Mouse (Mus musculus) limb, embryonic 13.5 days (tissue): ENCODE measurements around the gene Wasl. TPM values are rescaled to one million over a fixed set of nuclear protein-coding genes. Genes with fewer than 3 reads are reported as not detected.

Source experiments
- ATAC-seq: fragments of 200-750 bp; cut with Nextera tagmentation; 2 replicates; pipeline ENCODE4 v1.8.0; 2017; ENCODE audit warnings: low read depth, moderate number of reproducible peaks, moderate TSS enrichment; ENCODE audit not compliant: low FRiP score
- H3K27ac ChIP-seq: fragments of 300-500 bp; sonication (generic); 2 replicates; pipeline ENCODE4 v1.5.1; 2015; ENCODE audit warnings: inconsistent platforms, mild to moderate bottlenecking, moderate library complexity
- H3K27me3 ChIP-seq: fragments of 300-500 bp; sonication (generic); 2 replicates; pipeline ENCODE4 v1.6.1; 2015; ENCODE audit warnings: mild to moderate bottlenecking, inconsistent platforms
- H3K36me3 ChIP-seq: fragments of 300-500 bp; sonication (generic); 2 replicates; pipeline ENCODE4 v1.6.1; 2015; ENCODE audit warnings: inconsistent platforms, mild to moderate bottlenecking, moderate library complexity
- H3K4me1 ChIP-seq: fragments of 300-500 bp; sonication (generic); 2 replicates; pipeline ENCODE4 v1.6.1; 2015; ENCODE audit warnings: inconsistent platforms
- H3K4me2 ChIP-seq: fragments of 300-500 bp; sonication (generic); replicated peaks from 2 replicates; pipeline ENCODE4 v1.6.1; 2015; ENCODE audit warnings: inconsistent platforms, mild to moderate bottlenecking, moderate library complexity
- H3K4me3 ChIP-seq: fragments of 300-500 bp; sonication (generic); 2 replicates; pipeline ENCODE4 v1.5.1; 2015; ENCODE audit warnings: moderate library complexity, mild to moderate bottlenecking, inconsistent platforms
- H3K9ac ChIP-seq: fragments of 300-500 bp; sonication (generic); 2 replicates; pipeline ENCODE4 v1.6.1; 2015; ENCODE audit warnings: mild to moderate bottlenecking, inconsistent platforms
- H3K9me3 ChIP-seq: fragments of 300-500 bp; sonication (generic); 2 replicates; pipeline ENCODE4 v1.6.1; 2016; ENCODE audit warnings: inconsistent platforms
- WGBS: fragments of 180-500 bp; shearing (Covaris S2); methylation state at CpG from one replicate; pipeline ENCODE4 v1.1.7; 2015; 5-methylcytosine and 5-hydroxymethylcytosine counted together
- polyA plus RNA-seq: library from polyadenylated mRNA; unstranded; fragments of >200 nt; fragmentation: Nextera tagmentation; extraction: Ambion mirVana; gene quantifications from 2 replicates; pipeline ENCODE4 v1.2.1, GENCODE M21; 2015

The Wasl gene
- polyA plus RNA-seq, 1 experiment from 2014 or later: 71.1 TPM

GRCm38 (mm10) chr6:24570278-24570677, 94.5 kb downstream of the Wasl start:
- Histone ChIP-seq H3K27me3 (no peaks in the 10 kb centered on the region), H3K9ac (no peak overlapping the region), H3K27ac (no peak overlapping the region), H3K4me1 (no peaks in the 10 kb centered on the region), H3K4me2 (no peak overlapping the region), H3K36me3 (no peaks in the 10 kb centered on the region), H3K9me3 (no peaks in the 10 kb centered on the region), H3K4me3 (no peak overlapping the region)
- ATAC-seq: no peak
- 75% methylated on average over 11 of the region's 11 CpGs for WGBS

- no peaks in the 10 kb centered on the region for H3K9me3 ChIP-seq
- H3K4me2 ChIP-seq: no peak overlapping the region
- ATAC-seq: no peak
- no peak overlapping the region for H3K4me3 ChIP-seq
- H3K36me3 ChIP-seq: no peaks in the 10 kb centered on the region
- H3K27ac ChIP-seq: no peak overlapping the region
- 53% methylated on average over 1 of the region's 1 CpGs for WGBS
- H3K4me1 ChIP-seq: no peaks in the 10 kb centered on the region
- H3K27me3 ChIP-seq: no peaks in the 10 kb centered on the region
- no peak overlapping the region for H3K9ac ChIP-seq
Observed at GRCm38 (mm10) chr6:24569711-24570110, 95.1 kb downstream of the Wasl start.

DNA sequence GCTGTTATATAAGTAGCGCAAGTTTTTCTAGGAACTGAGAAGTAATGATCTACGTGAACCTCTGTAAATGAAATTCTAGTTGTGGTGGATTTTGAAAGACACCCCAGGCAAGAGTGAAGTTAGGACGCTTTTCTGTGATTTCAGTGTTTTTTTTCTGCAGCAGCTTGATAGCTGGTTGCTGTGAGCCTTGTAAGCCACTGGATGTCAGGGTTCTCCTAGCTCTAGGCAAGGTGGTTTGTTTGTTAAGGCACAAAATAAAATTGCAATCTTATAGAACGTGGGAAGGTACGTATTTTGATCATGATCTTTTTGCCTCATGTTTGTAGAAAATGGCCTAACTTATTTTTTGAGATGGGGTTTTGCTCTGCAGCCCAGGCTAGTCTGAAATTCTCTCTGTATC, 95.8 kb downstream of the Wasl start:
- Histone ChIP-seq H3K27ac (no peak overlapping the region), H3K4me2 (no peak overlapping the region), H3K4me3 (no peak overlapping the region), H3K9me3 (no peaks in the 10 kb centered on the region), H3K9ac (no peak overlapping the region), H3K27me3 (no peaks in the 10 kb centered on the region), H3K4me1 (no peaks in the 10 kb centered on the region), H3K36me3 (no peaks in the 10 kb centered on the region)
- 84% methylated on average over 5 of the region's 5 CpGs for WGBS
- no peak for ATAC-seq

DNA sequence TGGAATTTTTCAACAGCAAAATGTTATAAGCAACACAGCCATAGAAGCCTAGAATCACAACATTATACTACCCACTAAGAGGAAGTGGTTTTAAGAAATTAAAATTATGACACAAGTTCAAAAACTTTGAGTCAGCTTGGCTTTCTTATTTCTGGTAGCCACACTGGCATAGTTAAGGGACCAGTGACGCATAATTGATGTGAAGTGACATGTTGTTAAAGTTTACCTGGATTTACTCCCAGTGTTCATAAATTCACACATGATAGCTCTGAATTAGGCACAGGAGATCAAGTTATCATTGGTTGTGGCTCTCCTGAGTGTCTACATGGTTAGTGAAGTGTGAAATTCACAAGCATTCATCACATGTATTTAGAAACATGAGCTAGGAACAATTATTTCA, 99.9 kb downstream of the Wasl start:
- no peaks in the 10 kb centered on the region for H3K9me3 ChIP-seq
- no peaks in the 10 kb centered on the region for H3K27me3 ChIP-seq
- no peak overlapping the region for H3K4me2 ChIP-seq
- no peak for ATAC-seq
- no peak overlapping the region for H3K27ac ChIP-seq
- no peak overlapping the region for H3K4me3 ChIP-seq
- H3K9ac ChIP-seq: no peak overlapping the region
- no peaks in the 10 kb centered on the region for H3K36me3 ChIP-seq
- 76% methylated on average over 1 of the region's 1 CpGs for WGBS
- H3K4me1 ChIP-seq: no peaks in the 10 kb centered on the region

DNA sequence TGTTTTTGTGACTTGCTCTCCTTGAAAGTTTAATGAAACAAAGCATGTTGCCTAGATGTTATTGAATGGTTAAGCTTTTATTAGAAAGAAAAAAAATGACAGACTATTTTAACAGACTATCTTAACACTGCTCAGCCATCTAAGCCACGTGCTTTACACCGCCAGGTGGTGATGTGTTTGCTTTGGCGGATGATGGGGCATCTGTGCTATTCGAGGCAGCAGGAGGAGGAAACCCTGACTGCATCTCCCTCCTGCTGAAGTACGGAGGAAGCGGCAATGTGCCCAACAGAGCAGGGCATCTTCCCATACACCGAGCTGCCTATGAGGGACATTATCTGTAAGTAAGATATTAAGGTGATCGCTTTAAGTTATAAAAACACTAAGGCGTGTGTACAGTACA, 100.7 kb downstream of the Wasl start:
- no peak overlapping the region for H3K4me3 ChIP-seq
- H3K4me2 ChIP-seq: no peak overlapping the region
- ATAC-seq: no peak
- no peaks in the 10 kb centered on the region for H3K4me1 ChIP-seq
- no peaks in the 10 kb centered on the region for H3K36me3 ChIP-seq
- 79% methylated on average over 9 of the region's 9 CpGs for WGBS
- no peaks in the 10 kb centered on the region for H3K27me3 ChIP-seq
- H3K27ac ChIP-seq: no peak overlapping the region
- no peak overlapping the region for H3K9ac ChIP-seq
- no peaks in the 10 kb centered on the region for H3K9me3 ChIP-seq

Other genes with a start within 250 kb of the Wasl start
- gene Iqub, start 149.9 kb downstream of the Wasl start, polyA plus RNA-seq: 0.04 and 0.06 TPM in 2 replicates
- 353 and 368 TPM in 2 replicates for gene Ndufa5, start 137.0 kb downstream of the Wasl start, polyA plus RNA-seq
- not detected in 2 replicates for gene Asb15, start 136.9 kb downstream of the Wasl start, polyA plus RNA-seq
- gene Lmod2, start 67.2 kb downstream of the Wasl start, polyA plus RNA-seq: 0.74 and 1.0 TPM in 2 replicates
- not detected in 2 replicates for gene Hyal6, start 68.2 kb upstream of the Wasl start, polyA plus RNA-seq
- gene Hyal4, start 83.3 kb upstream of the Wasl start, polyA plus RNA-seq: not detected in 2 replicates
- not detected in 2 replicates for gene Spam1, start 126.2 kb upstream of the Wasl start, polyA plus RNA-seq
- not detected in 2 replicates for gene Hyal5, start 193.0 kb upstream of the Wasl start, polyA plus RNA-seq